In genomic region chr13:51208378-51209100, GRCm38 (mm10) we compare ENCODE assay signal across 7 mouse cellular contexts. TPM values are rescaled to one million over a fixed set of nuclear protein-coding genes. Genes with fewer than 3 reads are reported as not detected.
A peak's percentile ranks its signal among the peaks of the same experiment; 100 is the strongest.
DNase-seq lines count a peak whose midpoint lies in the region; ATAC-seq and TF ChIP-seq lines count a peak whose summit lies in the region.

No protein-coding gene starts in this region.

- H3K4me3 ChIP-seq in CH12.LX (replicated peaks in 1 of 3; ENCODE audit: low read depth in 2 of 3, low read length in 2 of 3, poor library complexity in 1 of 3): no peak overlapping the region
- H3K4me3 ChIP-seq in midbrain, embryonic 12.5 days: no peak overlapping the region

- H3K36me3 ChIP-seq in CH12.LX (replicated peaks in 1 of 2; ENCODE audit: control insufficient read depth in 1 of 2, insufficient read depth in 1 of 2, low read length in 1 of 2): no peaks in the 10 kb centered on the region
- H3K36me3 ChIP-seq in midbrain, embryonic 12.5 days: no peaks in the 10 kb centered on the region

- H3K27ac ChIP-seq in CH12.LX (ENCODE audit: insufficient read depth, low read depth): no peak overlapping the region
- H3K27ac ChIP-seq in midbrain, embryonic 12.5 days (replicated peaks): no peak overlapping the region

- TF ChIP-seq RAD21 in CH12.LX (IDR thresholded peaks at IDR 0.05; ENCODE audit: low read depth, low read length): peak; percentile 38

- H3K4me2 ChIP-seq in CH12.LX (ENCODE audit: insufficient read depth, low read depth, poor library complexity, severe bottlenecking): no peak overlapping the region
- H3K4me2 ChIP-seq in midbrain, embryonic 12.5 days (replicated peaks): no peak overlapping the region

- DNase-seq in CH12.LX (ENCODE audit: extremely low read depth): no peak
- peak; percentile 22 for DNase-seq in NIH3T3 (ENCODE audit: low read depth)
- DNase-seq in frontal cortex, postnatal 36 days (ENCODE audit: low spot score in 2 of 2): peak; percentile 31 to 53
- peak; percentile 35 to 45 for DNase-seq in layer of hippocampus, adult 18-20 months (ENCODE audit: low spot score in 2 of 2)
- no peak for DNase-seq in urinary bladder, postnatal 25 days (ENCODE audit: low spot score)

- ATAC-seq in midbrain, embryonic 12.5 days (ENCODE audit: low FRiP score, low read depth): peak; percentile 85
- no peak for ATAC-seq in megakaryocyte-erythroid progenitor cell, adult 5-6 weeks (replicated peaks; ENCODE audit: low FRiP score, low TSS enrichment, poor library complexity, severe bottlenecking)

- TF ChIP-seq EP300 in CH12.LX (IDR thresholded peaks at IDR 0.05; ENCODE audit: low read length): no peak

- TF ChIP-seq CTCF in CH12.LX (conservative IDR thresholded peaks at IDR 0.05 in 1 of 2, IDR thresholded peaks at IDR 0.05 in 1 of 2; ENCODE audit: low read depth in 2 of 2, low read length in 2 of 2): peak in 1 of 2 experiments; percentile 35; a peak in 2 of 4 replicates

- in situ Hi-C loops in CH12.LX (cut with MboI; ENCODE audit: low pct_ligation_motif_present, low pct_unique_long_range_greater_than_20kb, low sequenced_read_pairs): no loop called here

- H3K27me3 ChIP-seq in CH12.LX (replicated peaks): no peaks in the 10 kb centered on the region
- no peaks in the 10 kb centered on the region; the same call in 1 of the 2 replicates for H3K27me3 ChIP-seq in midbrain, embryonic 12.5 days

- H3K4me1 ChIP-seq in CH12.LX (ENCODE audit: control insufficient read depth in 1 of 2, insufficient read depth in 2 of 2): peaks cover 3 to 4% of the 10 kb centered on the region in 2 experiments; a peak in 2 of 4 replicates
- H3K4me1 ChIP-seq in midbrain, embryonic 12.5 days: peaks cover 6% of the 10 kb centered on the region; the same call in 1 of the 2 replicates

- no peaks in the 10 kb centered on the region for H3K9me3 ChIP-seq in CH12.LX (replicated peaks; ENCODE audit: low read length)
- no peaks in the 10 kb centered on the region for H3K9me3 ChIP-seq in midbrain, embryonic 12.5 days

- WGBS in midbrain, embryonic 12.5 days: 63% methylated on average over 18 of the region's 18 CpGs

- dilution Hi-C loops in CH12.LX (cut with MboI; ENCODE audit: extremely low pct_ligation_motif_present, extremely low pct_unique_long_range_greater_than_20kb, low sequenced_read_pairs): no loop called here

- no peak for TF ChIP-seq POLR2A in CH12.LX (IDR thresholded peaks at IDR 0.05; ENCODE audit: low read depth, low read length)

- no peaks in the 10 kb centered on the region for H3K79me2 ChIP-seq in CH12.LX (replicated peaks; ENCODE audit: control insufficient read depth, extremely low read depth, insufficient read depth, poor library complexity, severe bottlenecking)

- no peak overlapping the region for H3K9ac ChIP-seq in CH12.LX (ENCODE audit: insufficient read depth, low read depth)
- no peak overlapping the region for H3K9ac ChIP-seq in midbrain, embryonic 12.5 days (replicated peaks)

TF ChIP-seq in CH12.LX, 34 proteins besides CTCF, POLR2A, EP300 and RAD21:
- TF ChIP-seq SMC3 (IDR thresholded peaks at IDR 0.05; ENCODE audit: low read depth, low read length) (peak; percentile 33), TBP (conservative IDR thresholded peaks at IDR 0.05; ENCODE audit: low read depth, low read length) (no peak)
TF ChIP-seq in CH12.LX: peak in this region for 1.

RNA-seq across cellular contexts. Expression of gene Nxnl2, which starts 37.7 kb away (rescaled TPM):
- total RNA-seq in CH12.LX (2012; rRNA removed): 0.21 and 0.25 TPM in 2 replicates
- 0.30 TPM in 1 of 2 replicates, not detected in the other for total RNA-seq in CH12.LX (2014; rRNA removed)
- 0.25 TPM in 1 of 2 replicates, not detected in the other for polyA plus RNA-seq in CH12.LX (2012; ENCODE audit: insufficient read length, low read depth)
- under 1 TPM; 0.30 to 0.42 TPM for total RNA-seq in layer of hippocampus, adult 18-20 months (2021)
- 0.75 and 0.77 TPM in 2 replicates for polyA plus RNA-seq in midbrain, embryonic 12.5 days (2016; fragmentation: Nextera tagmentation; extraction: Ambion mirVana)
- not detected in 2 replicates for total RNA-seq in megakaryocyte-erythroid progenitor cell, adult 5-6 weeks (2014; fragmentation: Nextera tagmentation)
- total RNA-seq in megakaryocyte-erythroid progenitor cell, adult 5-6 weeks (2017): not detected in 2 replicates

Comparison
In these comparisons a context has a peak if more than half of its experiments do, and no peak if none do; other contexts are left out.
1. DNase-seq: peak in NIH3T3 (single experiment), frontal cortex, postnatal 36 days (2 of 2) and layer of hippocampus, adult 18-20 months (2 of 2); none in CH12.LX (single experiment) and urinary bladder, postnatal 25 days (single experiment).